Mouse (Mus musculus): ENCODE data around the gene Tet3. TPM values are rescaled to one million over a fixed set of nuclear protein-coding genes. Genes with fewer than 3 reads are reported as not detected.

Tet3 gene
- polyA plus RNA-seq, 1 experiment, result 36.2 TPM

DNA sequence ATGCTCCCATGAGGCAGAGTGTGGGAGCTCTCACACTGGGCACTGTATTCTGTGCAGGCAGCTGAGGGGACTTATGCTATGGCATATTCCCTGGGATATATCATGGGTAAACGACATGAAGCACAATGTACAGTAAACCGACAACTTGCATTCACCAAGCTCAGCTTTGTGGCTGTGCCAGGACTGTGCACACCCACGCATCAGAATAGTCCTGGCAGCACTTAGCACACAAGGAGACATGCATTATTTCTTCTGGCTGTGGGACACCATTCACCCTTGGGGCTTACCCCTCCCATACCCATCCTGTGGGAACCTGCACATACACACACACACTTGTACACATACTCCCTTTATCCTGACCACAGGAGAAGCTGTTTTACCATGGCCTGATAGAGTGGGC is 20.3 kb downstream of the Tet3 start:
- DNase-seq (ENCODE audit: low read depth), result no peak
- TF ChIP-seq POLR2A (IDR thresholded peaks at IDR 0.05; ENCODE audit: borderline replicate concordance, extremely low read depth, insufficient read depth, insufficient read length, poor library complexity, severe bottlenecking), result no peak
- TF ChIP-seq CTCF (IDR thresholded peaks at IDR 0.05; ENCODE audit: borderline replicate concordance, extremely low read depth, insufficient read depth, insufficient read length), result no peak

DNA sequence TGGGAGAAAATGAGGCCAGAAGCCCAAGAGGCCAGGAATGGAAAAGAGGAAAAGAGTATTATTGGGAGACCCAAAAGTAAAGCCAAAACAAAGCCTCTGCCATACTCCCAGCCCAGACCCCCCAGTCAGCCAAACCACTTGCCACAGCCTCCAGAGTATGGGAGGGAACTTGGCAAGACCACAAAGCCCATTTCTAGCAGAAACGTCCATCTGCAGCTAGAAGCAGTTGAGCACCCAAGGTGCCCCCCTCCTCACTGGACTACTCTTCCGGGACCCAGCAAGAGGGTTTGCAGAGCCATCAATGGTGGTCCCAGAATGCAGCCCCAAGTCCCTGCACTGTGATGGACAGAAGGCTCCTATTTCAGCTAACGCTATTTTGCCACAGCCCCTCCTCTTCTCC is 21.1 kb downstream of the Tet3 start:
- DNase-seq (ENCODE audit: low read depth), result peak; percentile 54
- TF ChIP-seq POLR2A (IDR thresholded peaks at IDR 0.05; ENCODE audit: borderline replicate concordance, extremely low read depth, insufficient read depth, insufficient read length, poor library complexity, severe bottlenecking) (no peak), CTCF (IDR thresholded peaks at IDR 0.05; ENCODE audit: borderline replicate concordance, extremely low read depth, insufficient read depth, insufficient read length) (no peak)

DNA sequence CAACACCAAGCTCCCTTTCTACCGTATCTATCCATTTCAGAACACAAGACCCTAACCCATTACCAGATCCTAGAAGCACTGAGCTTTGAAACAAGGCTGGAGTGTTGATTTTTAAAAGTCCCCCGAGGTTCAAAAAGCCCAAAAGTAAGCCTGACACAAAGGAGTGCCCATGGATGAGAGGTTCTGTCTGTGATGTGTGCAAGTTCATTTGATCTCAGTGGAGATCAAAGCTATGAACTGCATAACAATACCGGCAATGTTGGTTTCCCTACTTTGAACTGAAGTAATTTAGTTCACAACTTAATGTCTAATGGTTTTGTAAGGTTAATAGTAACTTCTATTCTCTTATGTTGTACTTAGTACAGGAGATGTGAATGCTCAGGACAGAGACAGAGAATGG is 21.7 kb downstream of the Tet3 start:
- no peak for TF ChIP-seq CTCF (IDR thresholded peaks at IDR 0.05; ENCODE audit: borderline replicate concordance, extremely low read depth, insufficient read depth, insufficient read length)
- TF ChIP-seq POLR2A (IDR thresholded peaks at IDR 0.05; ENCODE audit: borderline replicate concordance, extremely low read depth, insufficient read depth, insufficient read length, poor library complexity, severe bottlenecking), result no peak
- DNase-seq (ENCODE audit: low read depth), result no peak

DNA sequence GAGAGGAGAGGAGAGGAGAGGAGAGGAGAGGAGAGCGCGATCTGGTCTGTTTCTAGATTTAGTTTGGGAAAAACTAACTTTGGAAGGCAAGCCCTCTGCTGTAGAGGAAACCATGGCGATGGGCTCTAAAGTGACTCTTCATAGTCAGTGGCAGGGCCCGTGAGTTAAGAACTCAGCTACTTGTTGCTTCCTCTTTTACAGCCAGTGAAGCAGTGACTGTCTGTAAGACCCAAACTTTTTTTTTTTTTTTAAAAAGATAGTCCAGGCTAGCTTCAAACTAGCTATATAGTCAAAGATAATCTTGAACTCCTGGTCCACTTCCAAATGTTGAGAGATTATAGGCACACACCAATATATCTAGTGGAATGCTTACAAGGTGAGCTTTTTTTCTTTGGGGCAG is 22.3 kb downstream of the Tet3 start:
- DNase-seq (ENCODE audit: low read depth), result no peak
- TF ChIP-seq POLR2A (IDR thresholded peaks at IDR 0.05; ENCODE audit: borderline replicate concordance, extremely low read depth, insufficient read depth, insufficient read length, poor library complexity, severe bottlenecking) (no peak), CTCF (IDR thresholded peaks at IDR 0.05; ENCODE audit: borderline replicate concordance, extremely low read depth, insufficient read depth, insufficient read length) (no peak)

DNA sequence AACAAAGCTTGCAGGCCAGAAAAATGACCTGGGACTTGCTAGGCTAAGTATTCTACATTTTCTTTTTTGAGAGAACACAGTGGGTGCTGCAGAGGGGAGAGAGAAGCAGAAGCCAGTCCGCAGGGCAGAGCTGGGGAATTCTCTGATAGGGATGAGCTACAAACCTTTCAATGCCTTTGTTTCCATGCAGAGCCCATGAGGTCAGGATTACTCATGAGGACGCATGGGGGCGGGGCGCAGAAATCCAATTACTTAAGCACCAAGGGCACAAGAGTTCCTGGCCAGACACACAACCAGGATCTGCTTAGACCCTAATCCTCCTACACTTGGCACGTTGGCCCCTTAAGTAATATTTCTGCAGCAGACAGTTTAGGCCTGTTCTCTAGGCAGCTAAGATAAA is 23.7 kb downstream of the Tet3 start:
- peak; percentile 75 for DNase-seq (ENCODE audit: low read depth)
- TF ChIP-seq CTCF (IDR thresholded peaks at IDR 0.05; ENCODE audit: borderline replicate concordance, extremely low read depth, insufficient read depth, insufficient read length) (no peak), POLR2A (IDR thresholded peaks at IDR 0.05; ENCODE audit: borderline replicate concordance, extremely low read depth, insufficient read depth, insufficient read length, poor library complexity, severe bottlenecking) (no peak)

DNA sequence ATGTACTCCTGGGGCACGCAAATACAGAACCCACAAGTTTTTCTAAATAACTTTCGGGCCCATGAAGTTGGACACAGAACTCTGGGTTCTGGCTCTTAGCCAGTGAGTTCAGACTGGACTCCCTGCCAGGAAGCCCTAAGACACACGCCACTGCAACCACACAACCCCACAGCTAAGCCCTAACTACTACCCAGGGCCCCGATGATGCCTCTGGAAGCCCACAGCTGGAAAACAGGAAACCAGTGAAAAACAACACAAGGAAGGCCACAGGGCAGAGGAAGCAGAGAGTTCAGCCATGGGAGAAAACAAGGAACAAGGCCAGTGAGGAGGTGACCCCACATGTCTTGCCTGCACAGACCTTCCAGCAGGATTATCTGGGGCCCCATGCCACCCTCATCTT is 25.3 kb downstream of the Tet3 start:
- no peak for TF ChIP-seq POLR2A (IDR thresholded peaks at IDR 0.05; ENCODE audit: borderline replicate concordance, extremely low read depth, insufficient read depth, insufficient read length, poor library complexity, severe bottlenecking)
- TF ChIP-seq CTCF (IDR thresholded peaks at IDR 0.05; ENCODE audit: borderline replicate concordance, extremely low read depth, insufficient read depth, insufficient read length), result no peak

DNA sequence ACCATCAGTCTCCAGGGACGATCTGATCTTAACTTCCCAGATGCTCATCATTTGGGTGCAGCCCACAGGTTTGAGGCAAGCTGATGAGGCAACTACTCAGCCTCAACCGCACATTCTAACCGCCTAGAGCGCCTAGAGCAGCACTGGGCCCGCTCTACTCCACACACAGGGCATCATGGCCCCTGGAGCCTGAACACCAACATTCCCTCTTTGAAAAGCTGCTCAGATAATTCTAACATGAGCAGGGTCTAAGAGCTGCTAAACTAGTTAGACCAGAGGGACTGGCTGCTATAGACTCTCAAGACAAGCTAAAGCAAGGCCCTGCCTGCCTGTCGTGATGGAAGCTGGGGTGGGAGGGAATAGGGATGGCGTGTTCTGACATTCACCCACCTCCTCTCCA is 25.9 kb downstream of the Tet3 start:
- TF ChIP-seq POLR2A (IDR thresholded peaks at IDR 0.05; ENCODE audit: borderline replicate concordance, extremely low read depth, insufficient read depth, insufficient read length, poor library complexity, severe bottlenecking) (no peak), CTCF (IDR thresholded peaks at IDR 0.05; ENCODE audit: borderline replicate concordance, extremely low read depth, insufficient read depth, insufficient read length) (no peak)
- DNase-seq (ENCODE audit: low read depth), result no peak

More for the DNA sequence above, 25.3 kb downstream of the Tet3 start:
- no peak for DNase-seq (ENCODE audit: low read depth)

DNA sequence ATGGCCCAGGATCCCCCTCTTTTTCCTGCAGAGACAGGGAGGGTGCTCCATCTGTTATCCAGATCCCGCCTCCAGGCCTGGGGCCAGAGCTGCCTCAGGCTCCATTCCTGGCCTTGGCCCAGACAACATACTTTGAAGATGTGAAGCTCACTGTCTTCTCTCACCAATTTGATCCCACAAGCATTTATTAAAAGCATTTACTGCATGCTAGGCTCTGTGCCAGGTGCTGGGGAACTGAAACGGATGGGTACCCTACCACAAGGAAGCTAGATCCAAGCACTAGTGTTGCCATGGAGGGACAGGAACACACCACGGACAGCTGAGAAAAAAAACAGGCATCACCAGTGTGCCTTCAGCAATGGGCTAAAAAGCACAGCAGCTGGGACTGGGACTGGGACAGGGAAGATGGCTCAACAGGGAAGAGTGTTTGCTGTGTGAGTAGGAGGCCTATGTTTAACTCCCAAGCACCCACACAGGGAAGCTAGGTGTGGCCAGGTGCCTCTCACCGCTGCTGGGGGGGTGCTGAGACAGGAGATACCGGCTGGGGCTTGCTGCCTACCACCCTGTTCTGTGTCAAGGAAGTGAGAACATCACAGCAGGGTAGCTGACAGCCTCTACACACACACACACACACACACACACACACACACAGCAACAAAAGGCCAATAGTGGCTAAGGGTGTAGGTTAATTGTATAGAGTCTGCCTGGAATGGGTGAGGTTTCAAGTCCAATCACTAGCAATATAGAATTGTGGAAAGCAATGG is 30.7 kb downstream of the Tet3 start:
- peak; percentile 88 for DNase-seq (ENCODE audit: low read depth)
- TF ChIP-seq CTCF (IDR thresholded peaks at IDR 0.05; ENCODE audit: borderline replicate concordance, extremely low read depth, insufficient read depth, insufficient read length), result no peak
- TF ChIP-seq POLR2A (IDR thresholded peaks at IDR 0.05; ENCODE audit: borderline replicate concordance, extremely low read depth, insufficient read depth, insufficient read length, poor library complexity, severe bottlenecking), result no peak

DNA sequence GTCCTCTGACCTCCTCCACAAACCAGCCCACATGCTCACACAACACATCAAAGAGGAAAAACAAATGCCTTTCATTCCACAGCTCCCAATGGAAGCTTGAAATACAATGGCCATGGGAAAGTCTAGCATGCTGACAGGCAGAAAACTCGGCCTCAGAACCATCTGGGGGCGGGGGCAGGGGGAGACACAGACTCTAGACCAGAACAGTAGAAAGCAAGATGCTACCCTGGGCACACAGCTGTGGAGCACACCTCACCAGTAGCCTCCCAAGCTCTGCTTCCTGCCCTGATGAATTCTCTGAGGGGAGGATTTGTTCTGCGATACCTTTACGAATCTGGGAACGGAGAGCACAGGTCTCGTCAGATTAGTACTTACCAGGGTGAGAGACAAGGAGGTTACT is 31.4 kb downstream of the Tet3 start:
- TF ChIP-seq CTCF (IDR thresholded peaks at IDR 0.05; ENCODE audit: borderline replicate concordance, extremely low read depth, insufficient read depth, insufficient read length) (no peak), POLR2A (IDR thresholded peaks at IDR 0.05; ENCODE audit: borderline replicate concordance, extremely low read depth, insufficient read depth, insufficient read length, poor library complexity, severe bottlenecking) (no peak)

DNA sequence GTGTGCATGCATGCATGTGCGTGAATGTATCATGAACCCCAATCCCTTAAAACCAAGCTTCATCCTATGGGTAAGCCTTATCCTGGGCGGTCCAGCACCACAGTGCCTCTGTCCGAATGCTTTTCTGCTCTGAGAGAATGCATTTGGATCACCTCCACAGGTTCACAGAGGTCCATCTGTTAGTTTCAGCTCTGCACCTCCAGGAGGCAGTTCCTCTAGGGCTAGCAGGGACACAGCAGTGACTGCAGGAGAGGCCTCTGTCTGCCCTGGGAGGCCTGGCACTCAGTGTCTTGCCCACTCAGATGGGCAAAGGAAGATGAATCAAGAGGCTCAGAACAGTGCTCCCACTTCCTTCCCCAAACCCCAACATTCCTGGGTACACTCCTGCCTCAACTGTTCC is 32.3 kb downstream of the Tet3 start:
- DNase-seq (ENCODE audit: low read depth), result no peak
- no peak for TF ChIP-seq POLR2A (IDR thresholded peaks at IDR 0.05; ENCODE audit: borderline replicate concordance, extremely low read depth, insufficient read depth, insufficient read length, poor library complexity, severe bottlenecking)
- TF ChIP-seq CTCF (IDR thresholded peaks at IDR 0.05; ENCODE audit: borderline replicate concordance, extremely low read depth, insufficient read depth, insufficient read length), result no peak

More for the DNA sequence above, 31.4 kb downstream of the Tet3 start:
- no peak for DNase-seq (ENCODE audit: low read depth)

DNA sequence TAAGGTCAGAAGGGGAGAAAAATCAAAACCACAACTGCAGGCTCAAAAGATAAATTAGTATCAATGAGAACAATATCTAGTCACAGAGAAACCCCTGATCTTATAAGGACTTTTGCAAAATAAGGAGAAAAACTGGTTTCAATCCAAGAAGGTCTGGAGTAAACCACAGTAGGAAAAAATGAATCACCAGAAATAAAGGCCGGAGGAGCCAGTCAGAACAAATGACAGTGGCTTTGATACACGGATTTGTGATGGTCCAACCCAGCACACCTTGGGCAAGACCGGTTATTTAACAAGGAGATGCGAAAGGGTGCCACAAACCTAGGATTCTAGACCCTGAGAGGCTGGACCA is 34.9 kb downstream of the Tet3 start:
- no peak for TF ChIP-seq POLR2A (IDR thresholded peaks at IDR 0.05; ENCODE audit: borderline replicate concordance, extremely low read depth, insufficient read depth, insufficient read length, poor library complexity, severe bottlenecking)
- no peak for TF ChIP-seq CTCF (IDR thresholded peaks at IDR 0.05; ENCODE audit: borderline replicate concordance, extremely low read depth, insufficient read depth, insufficient read length)
- no peak for DNase-seq (ENCODE audit: low read depth)

DNA sequence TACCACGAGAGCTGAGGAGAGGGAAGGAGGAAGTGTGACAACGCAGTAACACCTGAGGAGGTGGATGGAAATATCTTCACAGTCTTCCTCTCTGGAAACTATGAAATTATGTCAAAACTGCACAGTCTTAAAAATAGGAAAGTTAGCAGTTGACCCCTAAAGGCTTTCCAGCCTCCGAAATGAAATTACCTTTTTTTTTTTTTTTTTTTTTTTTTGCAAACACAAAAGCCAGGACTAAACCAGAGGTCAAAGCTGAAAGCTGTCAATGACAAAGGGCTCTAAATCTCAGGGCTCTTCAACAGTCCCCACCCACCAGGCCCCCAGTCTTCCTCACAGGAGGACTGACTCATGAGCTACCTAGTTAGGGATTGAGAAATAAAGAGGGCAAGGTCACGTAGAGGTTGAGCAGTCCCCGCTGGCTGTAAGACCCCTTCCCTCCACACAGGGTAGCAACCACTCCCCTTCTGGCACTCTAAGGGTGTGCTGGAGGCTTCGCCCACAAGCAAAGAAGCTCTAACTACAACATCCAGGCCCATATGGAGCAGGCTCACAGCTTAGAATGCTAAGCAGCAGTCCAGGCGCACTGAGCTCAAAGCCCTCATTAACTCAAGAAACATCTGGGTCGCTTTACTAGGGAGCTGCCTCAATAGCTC is 35.4 kb downstream of the Tet3 start:
- peak; percentile 74 for DNase-seq (ENCODE audit: low read depth)
- TF ChIP-seq CTCF (IDR thresholded peaks at IDR 0.05; ENCODE audit: borderline replicate concordance, extremely low read depth, insufficient read depth, insufficient read length), result no peak
- TF ChIP-seq POLR2A (IDR thresholded peaks at IDR 0.05; ENCODE audit: borderline replicate concordance, extremely low read depth, insufficient read depth, insufficient read length, poor library complexity, severe bottlenecking), result no peak
